Mouse (Mus musculus) cerebellum, adult 11-12 months (tissue): Measurements from ENCODE around the gene Hormad1.
A peak's percentile ranks its signal among the peaks of the same experiment; 100 is the strongest.
"Not testable (repeated sequence)": the region's sequence is repeated elsewhere in the genome, so short reads cannot be mapped to it uniquely, and the experiment has no call there.

Experiments
- DNase-seq: peaks from one replicate; pipeline ENCODE4 v3.0.0; 2022

Gene Hormad1

GRCm38 (mm10) chr3:95569585-95569984, 10.1 kb downstream of the Hormad1 start:
- DNase-seq = no peak

- no peak for DNase-seq
These were observed 28.5 kb downstream of the Hormad1 start for GRCm38 (mm10) chr3:95587754-95588603.

- DNase-seq = peak; percentile 97
These were observed 29.2 kb downstream of the Hormad1 start, which contains the start of gene Golph3l for GRCm38 (mm10) chr3:95588604-95589086. Gene Golph3l (plus strand): TSS chr3:95588934.

- DNase-seq = no peak
These were observed 39.3 kb downstream of the Hormad1 start for GRCm38 (mm10) chr3:95598734-95599133.

GRCm38 (mm10) chr3:95601287-95601686, 41.8 kb downstream of the Hormad1 start:
- no peak for DNase-seq

- no peak for DNase-seq
These were observed 46.6 kb downstream of the Hormad1 start for GRCm38 (mm10) chr3:95606096-95606495.

- no peak for DNase-seq
These were observed 49.7 kb downstream of the Hormad1 start for GRCm38 (mm10) chr3:95609195-95609594.

- DNase-seq = no peak
These were observed 54.5 kb downstream of the Hormad1 start for GRCm38 (mm10) chr3:95613996-95614395.

GRCm38 (mm10) chr3:95618511-95618910, 59.0 kb downstream of the Hormad1 start:
- DNase-seq = no peak

GRCm38 (mm10) chr3:95621241-95621640, 61.8 kb downstream of the Hormad1 start:
- no peak for DNase-seq

- not testable (repeated sequence) for DNase-seq
These were observed 62.9 kb downstream of the Hormad1 start for GRCm38 (mm10) chr3:95622421-95622820.

- DNase-seq = peak; percentile 47
These were observed 64.1 kb downstream of the Hormad1 start for GRCm38 (mm10) chr3:95623551-95623950.

- peak; percentile 52 for DNase-seq
These were observed 64.6 kb downstream of the Hormad1 start for GRCm38 (mm10) chr3:95623991-95624515.

- peak; percentile 99 for DNase-seq
These were observed 65.4 kb downstream of the Hormad1 start, which contains the start of gene Ensa for GRCm38 (mm10) chr3:95624628-95625503. Gene Ensa (plus strand): TSS chr3:95624993.

GRCm38 (mm10) chr3:95627763-95628162, 68.3 kb downstream of the Hormad1 start:
- DNase-seq = peak; percentile 36

GRCm38 (mm10) chr3:95629755-95630154, 70.3 kb downstream of the Hormad1 start:
- peak; percentile 67 for DNase-seq

- no peak for DNase-seq
These were observed 71.4 kb downstream of the Hormad1 start for GRCm38 (mm10) chr3:95630856-95631255.

GRCm38 (mm10) chr3:95631304-95631703, 71.8 kb downstream of the Hormad1 start:
- DNase-seq = no peak

GRCm38 (mm10) chr3:95632648-95633588, 73.4 kb downstream of the Hormad1 start:
- no peak for DNase-seq

GRCm38 (mm10) chr3:95635636-95636035, 76.2 kb downstream of the Hormad1 start:
- no peak for DNase-seq

- DNase-seq = no peak
These were observed 76.6 kb downstream of the Hormad1 start for GRCm38 (mm10) chr3:95636072-95636471.
